Mouse (Mus musculus) adrenal gland, postnatal 4 days (tissue): ENCODE data around the gene Gcnt7. TPM values are rescaled to one million over a fixed set of nuclear protein-coding genes. Genes with fewer than 3 reads are reported as not detected.

Source experiments
- DNase-seq, 2 experiments: peaks; one replicate each; pipeline ENCODE4 v3.0.0; 2021 to 2022; ENCODE audit warnings: low spot score in 2 of 2, mixed read lengths in 2 of 2
- long read RNA-seq, 2 experiments: library from polyadenylated mRNA; stranded (forward); transcript quantifications; one replicate each; pipeline ENCODE4 v2.0.0; 2021
- total RNA-seq, 2 experiments: library from RNA; stranded (reverse); gene quantifications; 2 replicates each; pipeline ENCODE4 v1.2.3; 2021

Gcnt7 gene
- total RNA-seq: not detected
- long read RNA-seq, experiment 1, partial matches to known transcripts: 0 of 2 reads
- long read RNA-seq, experiment 1, other reads (novel, unspliced or antisense): 2 of 2 reads
- long read RNA-seq, experiment 2, partial matches to known transcripts: 0 of 3 reads
- long read RNA-seq, experiment 2, other reads (novel, unspliced or antisense): 3 of 3 reads

DNA sequence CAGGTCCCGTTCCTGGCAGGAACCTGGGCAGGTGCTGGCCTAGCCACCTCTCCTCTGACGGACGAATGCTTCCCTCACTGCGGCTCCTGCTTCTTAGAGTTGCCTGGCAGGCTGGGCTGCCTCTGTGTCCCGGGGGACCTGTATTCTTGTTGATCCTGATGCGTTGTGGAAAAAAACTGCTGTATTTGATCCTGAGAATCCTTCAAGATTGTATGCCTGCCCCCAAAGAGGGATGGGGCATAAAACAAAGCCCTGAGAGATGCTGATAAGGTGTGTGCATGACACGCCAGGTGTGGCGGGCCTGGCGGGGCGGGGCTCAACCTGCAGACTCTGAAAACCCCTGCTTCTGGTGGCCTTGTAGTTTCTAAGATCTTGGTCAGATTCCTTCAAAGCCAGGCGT, at the start of gene Gcnt7:
Gcnt7 (minus strand) TSS at position 101 of the 400 bp plus-strand sequence.
- no peak for DNase-seq

DNA sequence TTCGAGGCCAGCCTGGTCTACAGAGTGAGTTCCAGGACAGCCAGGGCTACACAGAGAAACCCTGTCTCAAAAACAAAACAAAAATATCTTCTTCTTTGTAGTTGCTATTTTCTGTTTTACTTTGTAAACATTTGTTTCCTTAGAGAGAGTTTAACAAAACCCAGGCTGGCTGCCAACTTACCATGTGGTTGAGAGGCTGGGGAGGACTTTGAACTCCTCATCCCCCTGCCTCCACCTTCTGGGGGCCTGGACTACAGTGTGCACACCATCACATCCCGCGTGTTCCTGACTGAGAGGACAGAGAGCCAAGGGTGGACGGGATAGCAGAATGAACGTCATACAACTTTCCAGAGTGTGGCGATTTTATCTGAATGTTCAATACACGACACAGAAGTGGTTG, 47.7 kb upstream of the Gcnt7 start:
- no peak for DNase-seq

- DNase-seq: no peak
Measured at GRCm38 (mm10) chr2:172502168-172502567, 43.8 kb upstream of the Gcnt7 start.

DNA sequence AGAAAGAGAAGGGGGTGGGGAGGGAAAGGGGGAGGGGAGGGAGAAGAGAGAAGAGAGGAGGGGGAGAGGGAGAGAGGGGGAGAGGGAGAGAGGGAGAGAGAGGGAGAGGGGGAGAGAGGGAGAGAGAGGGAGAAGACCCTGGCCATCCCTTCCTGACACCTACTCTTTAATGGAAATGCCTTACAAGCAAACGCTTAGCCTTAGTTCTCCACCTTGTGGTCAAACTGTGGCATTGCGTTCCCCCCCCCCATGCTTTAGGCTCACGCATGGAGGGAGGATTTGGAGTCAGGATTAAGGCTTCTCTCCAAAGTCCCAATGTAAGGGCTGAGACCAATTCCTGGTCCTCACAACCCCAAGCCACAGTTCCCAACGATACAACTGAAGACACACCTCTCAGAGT, 42.9 kb upstream of the Gcnt7 start:
- DNase-seq: no peak

- DNase-seq: no peak
Measured at GRCm38 (mm10) chr2:172500752-172501316, 42.4 kb upstream of the Gcnt7 start.

- no peak for DNase-seq
Measured at GRCm38 (mm10) chr2:172498823-172499222, 40.4 kb upstream of the Gcnt7 start.

DNA sequence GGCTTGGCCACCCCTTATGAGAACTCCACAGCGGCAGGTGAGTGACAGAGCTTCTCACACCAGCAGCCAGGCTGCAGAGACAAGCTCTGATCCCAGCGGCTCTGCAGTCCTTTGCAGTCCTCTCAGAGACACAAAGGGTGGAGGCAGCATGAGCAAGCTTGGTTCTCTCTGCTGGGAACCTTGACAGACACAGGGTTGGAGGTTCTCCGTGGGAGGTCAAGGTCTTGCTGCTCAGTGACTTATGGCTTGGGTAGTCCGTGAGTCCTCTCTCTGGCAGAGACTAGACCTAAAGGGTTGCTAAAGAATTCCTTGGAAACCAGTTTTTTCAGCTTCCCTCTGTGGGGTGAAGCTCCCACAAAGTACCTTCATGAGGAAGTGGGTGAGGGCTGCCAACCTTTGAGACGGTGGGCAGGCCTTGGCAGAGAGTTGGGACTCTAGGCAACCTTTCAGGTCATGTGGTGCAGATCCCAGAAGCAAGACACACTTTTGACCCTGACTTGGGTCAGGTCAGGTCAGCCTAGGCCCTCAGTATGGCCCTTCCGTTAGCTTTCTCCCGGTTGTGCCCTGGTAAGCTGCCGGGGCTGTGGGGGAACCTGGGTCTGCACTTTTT, 38.4 kb upstream of the Gcnt7 start:
- DNase-seq: no peak

DNA sequence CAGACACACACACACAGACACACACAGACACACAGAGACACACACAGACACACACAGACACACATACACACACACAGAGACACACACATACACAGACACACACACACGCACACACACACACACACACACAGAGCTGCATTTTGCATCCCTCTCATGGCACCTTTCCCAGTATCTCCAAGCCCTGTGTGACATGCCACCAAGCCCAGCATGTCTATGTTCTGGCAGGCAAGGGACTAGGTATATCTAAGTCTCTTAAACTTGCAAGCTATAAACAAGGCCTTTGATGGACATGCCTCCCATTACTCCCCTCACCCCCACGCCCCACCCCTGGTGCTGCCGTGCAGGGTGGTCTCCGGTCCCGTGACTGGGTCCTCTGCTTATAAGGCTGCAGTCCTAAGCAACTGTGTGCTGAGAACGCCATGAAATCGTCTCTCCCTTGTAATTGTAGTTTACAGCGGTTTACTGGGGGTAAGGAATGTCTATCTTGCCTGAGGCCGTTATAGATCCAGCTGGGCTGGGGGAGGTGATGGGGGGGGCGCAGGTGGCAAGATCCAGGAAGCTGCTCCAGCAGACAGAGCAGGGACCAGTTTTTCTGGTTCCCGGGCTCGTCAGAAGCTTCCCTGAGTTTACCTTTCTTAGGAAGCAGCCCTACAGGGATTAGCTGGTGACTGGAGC, 26.4 kb upstream of the Gcnt7 start:
- no peak for DNase-seq

GRCm38 (mm10) chr2:172483766-172484413, 25.5 kb upstream of the Gcnt7 start:
- DNase-seq: no peak

GRCm38 (mm10) chr2:172481654-172482385, 23.4 kb upstream of the Gcnt7 start:
- DNase-seq: no peak

- no peak for DNase-seq
Measured at GRCm38 (mm10) chr2:172480296-172480695, 21.9 kb upstream of the Gcnt7 start.

- DNase-seq: no peak
Measured at GRCm38 (mm10) chr2:172477860-172478259, 19.5 kb upstream of the Gcnt7 start.

DNA sequence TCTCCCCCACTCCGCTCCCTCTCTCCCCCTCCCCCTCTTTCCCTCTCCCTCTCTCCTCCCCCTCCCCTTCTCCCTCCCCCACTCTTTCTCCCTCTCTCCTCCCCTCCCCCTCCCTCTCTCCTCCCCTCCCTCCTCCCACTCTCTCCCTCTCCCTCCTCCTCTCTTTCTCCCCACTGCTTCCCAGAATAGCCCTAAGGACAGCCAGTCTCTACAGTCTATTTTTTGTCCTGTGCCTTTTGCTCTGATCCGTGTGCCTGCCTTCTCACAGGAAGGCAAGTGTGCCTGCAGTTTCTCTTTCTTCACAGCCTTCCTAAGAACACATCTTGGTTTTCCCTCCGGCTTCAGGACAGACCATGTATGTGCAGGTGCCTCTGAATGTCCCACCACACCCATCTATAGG, 19.0 kb upstream of the Gcnt7 start:
- no peak for DNase-seq

DNA sequence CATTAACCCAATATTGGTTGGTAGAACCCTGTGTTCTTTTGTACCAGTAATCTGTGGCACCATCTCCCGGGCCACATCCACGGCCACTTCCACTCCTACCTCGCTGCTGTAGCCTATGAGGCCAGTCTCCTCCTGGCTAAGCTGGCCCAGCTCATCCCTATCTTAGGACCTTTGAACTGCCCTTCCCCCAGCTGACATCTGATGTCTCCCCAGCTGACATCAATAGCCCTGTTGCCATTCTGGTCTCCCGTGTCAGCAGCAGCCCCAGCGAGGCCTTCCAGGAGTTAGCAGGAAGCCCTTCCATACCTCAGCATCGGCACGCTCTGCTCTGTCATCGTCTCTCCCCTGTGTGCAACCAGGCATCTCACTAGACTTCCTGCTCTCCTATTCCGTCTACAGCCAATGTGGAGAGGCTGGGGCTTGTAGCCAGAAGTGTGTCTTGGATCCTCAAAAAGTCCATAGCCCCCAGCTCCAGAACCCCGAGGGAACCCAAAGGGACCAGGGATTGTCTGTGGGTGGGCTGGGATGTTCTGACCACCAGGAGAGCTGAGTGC, 18.4 kb upstream of the Gcnt7 start:
- DNase-seq: no peak

DNA sequence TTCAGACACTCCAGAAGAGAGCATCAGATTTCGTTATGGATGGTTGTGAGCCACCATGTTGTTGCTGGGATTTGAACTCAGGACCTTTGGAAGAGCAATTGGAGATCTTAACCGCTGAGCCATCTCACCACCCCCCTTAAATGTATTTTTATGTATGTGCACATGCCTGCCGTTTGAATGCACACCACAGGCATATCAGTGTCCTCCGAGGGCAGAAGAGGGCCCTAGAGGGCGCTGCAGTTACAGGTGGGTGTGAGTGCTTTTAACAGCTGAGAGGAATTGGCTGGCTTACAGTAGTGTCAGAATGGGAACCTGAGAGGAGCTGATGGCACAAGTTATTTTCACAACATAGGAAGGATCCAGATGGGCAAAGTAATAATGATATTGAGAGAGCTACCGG, 16.6 kb upstream of the Gcnt7 start:
- DNase-seq: no peak

DNA sequence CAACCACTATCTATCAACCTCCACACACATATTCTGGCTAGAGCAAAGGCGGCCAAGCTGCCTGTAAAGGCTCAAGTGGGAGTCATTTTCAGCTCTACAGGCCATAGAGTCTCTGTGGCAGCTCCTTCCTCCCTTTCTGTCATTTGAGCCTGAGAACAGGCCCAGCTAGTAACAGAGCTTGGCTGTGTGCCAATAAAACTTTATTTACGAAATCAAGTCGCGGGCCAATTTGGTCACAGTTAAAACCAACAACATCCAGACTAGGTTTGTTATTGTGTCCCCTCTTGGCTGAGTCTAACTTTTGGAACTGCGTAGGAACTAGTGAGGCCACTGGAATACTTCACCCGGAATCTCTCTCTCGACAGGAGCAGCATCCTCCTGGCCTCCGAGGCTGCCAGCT, 15.2 kb upstream of the Gcnt7 start:
- DNase-seq: no peak

- no peak for DNase-seq
Measured at GRCm38 (mm10) chr2:172472318-172472717, 13.9 kb upstream of the Gcnt7 start, which contains the start of gene Fam209. TSS of gene Fam209 (plus strand) at chr2:172472520.

GRCm38 (mm10) chr2:172468346-172468819, 10.0 kb upstream of the Gcnt7 start:
- peak; percentile 20 to 36 for DNase-seq

- no peak for DNase-seq
Measured at GRCm38 (mm10) chr2:172467206-172467605, 8.8 kb upstream of the Gcnt7 start.

- DNase-seq: no peak
Measured at GRCm38 (mm10) chr2:172466427-172467132, 8.2 kb upstream of the Gcnt7 start.
